Comparison of ENCODE assay signal across 27 mouse cellular contexts in genomic region chr3:121600388-121600787, GRCm38 (mm10).
"Had no signal": no experiment of that assay in that cellular context is flagged by ENCODE, and none has a peak within 500 bp of the region (broad histone marks: within the 10 kb centered on the region; RNA-seq: fewer than 3 reads in every experiment).

No protein-coding gene starts in this region.

- H3K4me2 ChIP-seq: heart, embryonic 11.5 days; heart, embryonic 13.5 days; heart, embryonic 15.5 days; hindbrain, embryonic 13.5 days; hindbrain, embryonic 15.5 days; kidney, embryonic 15.5 days; limb, embryonic 12.5 days; liver, embryonic 11.5 days; liver, embryonic 13.5 days; liver, embryonic 15.5 days had no signal

- H3K4me1 ChIP-seq: limb, embryonic 12.5 days; liver, embryonic 13.5 days; liver, embryonic 15.5 days had no signal

- H3K9ac ChIP-seq: heart, embryonic 13.5 days; heart, embryonic 15.5 days; hindbrain, embryonic 13.5 days; hindbrain, embryonic 15.5 days; kidney, embryonic 15.5 days; limb, embryonic 12.5 days; liver, embryonic 13.5 days; liver, embryonic 15.5 days had no signal

- H3K36me3 ChIP-seq: heart, embryonic 13.5 days; heart, embryonic 15.5 days; hindbrain, embryonic 13.5 days; hindbrain, embryonic 15.5 days; kidney, embryonic 15.5 days; limb, embryonic 10.5 days; limb, embryonic 12.5 days; liver, embryonic 13.5 days; liver, embryonic 15.5 days had no signal

- H3K27ac ChIP-seq: heart, adult 2 months; heart, embryonic 13.5 days; heart, embryonic 15.5 days; hindbrain, embryonic 13.5 days; hindbrain, embryonic 15.5 days; hindbrain, postnatal 0 days; kidney, embryonic 15.5 days; kidney, postnatal 0 days; limb, embryonic 10.5 days; limb, embryonic 12.5 days; liver, embryonic 13.5 days; liver, embryonic 15.5 days had no signal

- DNase-seq: gastrocnemius, postnatal 14 days; gastrocnemius, postnatal 36 days; heart, adult 2 months; heart, postnatal 14 days; heart, postnatal 36 days; kidney, adult 11 months; kidney, adult 2 months; kidney, adult 9 months; kidney, postnatal 14 days; kidney, postnatal 36 days; layer of hippocampus, adult 9-11 months; layer of hippocampus, postnatal 36 days; liver; liver, embryonic 13.5 days had no signal

- H3K4me3 ChIP-seq: heart, adult 2 months; heart, embryonic 13.5 days; heart, embryonic 15.5 days; hindbrain, embryonic 13.5 days; hindbrain, embryonic 15.5 days; kidney, embryonic 15.5 days; limb, embryonic 10.5 days; limb, embryonic 12.5 days; liver, embryonic 13.5 days; liver, embryonic 15.5 days had no signal

- H3K9me3 ChIP-seq: heart, embryonic 13.5 days; heart, embryonic 15.5 days; hindbrain, embryonic 13.5 days; hindbrain, embryonic 15.5 days; kidney, embryonic 15.5 days; limb, embryonic 10.5 days; limb, embryonic 12.5 days; liver, embryonic 13.5 days; liver, embryonic 15.5 days had no signal

- H3K27me3 ChIP-seq: heart, embryonic 13.5 days; heart, embryonic 15.5 days; hindbrain, embryonic 13.5 days; hindbrain, embryonic 15.5 days; kidney, embryonic 15.5 days; limb, embryonic 12.5 days; liver, embryonic 13.5 days; liver, embryonic 15.5 days had no signal

- ATAC-seq: hindbrain, postnatal 0 days; intestine, embryonic 16.5 days had no signal
